In genomic region chr16:50073979-50074378, GRCm38 (mm10) we compare ENCODE assay signal across 8 mouse cellular contexts.
DNase-seq lines count a peak whose midpoint lies in the region; ATAC-seq and TF ChIP-seq lines count a peak whose summit lies in the region.

No protein-coding gene starts in this region.

- no peak overlapping the region for H3K27ac ChIP-seq in hindbrain, postnatal 0 days
- no peak overlapping the region for H3K27ac ChIP-seq in hindbrain, embryonic 13.5 days

- no peak overlapping the region for H3K4me2 ChIP-seq in hindbrain, postnatal 0 days (ENCODE audit: low read depth, low read length)
- no peak overlapping the region for H3K4me2 ChIP-seq in hindbrain, embryonic 13.5 days

- H3K9me3 ChIP-seq in hindbrain, postnatal 0 days (ENCODE audit: low read length), result no peaks in the 10 kb centered on the region
- H3K9me3 ChIP-seq in hindbrain, embryonic 13.5 days, result no peaks in the 10 kb centered on the region
- no peaks in the 10 kb centered on the region for H3K9me3 ChIP-seq in E14TG2a.4 (ENCODE audit: low read length)

- peak; percentile 57 for TF ChIP-seq CTCF in hindbrain, postnatal 0 days (IDR thresholded peaks at IDR 0.05; ENCODE audit: low read depth)
- peak; percentile 49; the same call in 1 of the 2 replicates for TF ChIP-seq CTCF in E14TG2a.4 (conservative IDR thresholded peaks at IDR 0.05; ENCODE audit: low read length)

- no peak overlapping the region for H3K4me3 ChIP-seq in hindbrain, postnatal 0 days (ENCODE audit: low read length)
- no peak overlapping the region for H3K4me3 ChIP-seq in hindbrain, embryonic 13.5 days
- no peak overlapping the region for H3K4me3 ChIP-seq in E14TG2a.4 (replicated peaks; ENCODE audit: low read length)

- H3K27me3 ChIP-seq in hindbrain, postnatal 0 days (ENCODE audit: insufficient read depth, low read length), result no peaks in the 10 kb centered on the region
- no peaks in the 10 kb centered on the region for H3K27me3 ChIP-seq in hindbrain, embryonic 13.5 days
- no peaks in the 10 kb centered on the region for H3K27me3 ChIP-seq in E14TG2a.4 (ENCODE audit: insufficient read depth, low read length)

- 0 out of 2 replicates have a peak, but pooled peaks cover 5% of the 10 kb centered on the region for H3K4me1 ChIP-seq in hindbrain, postnatal 0 days (ENCODE audit: insufficient read depth, low read length)
- H3K4me1 ChIP-seq in hindbrain, embryonic 13.5 days (replicated peaks), result peaks cover 14% of the 10 kb centered on the region
- peaks cover 7% of the 10 kb centered on the region; the same call in 1 of the 2 replicates for H3K4me1 ChIP-seq in E14TG2a.4 (replicated peaks; ENCODE audit: low read depth, low read length)

- ATAC-seq in hindbrain, postnatal 0 days, result no peak
- ATAC-seq in hindbrain, embryonic 13.5 days (ENCODE audit: low FRiP score), result no peak

- no peaks in the 10 kb centered on the region for H3K36me3 ChIP-seq in hindbrain, postnatal 0 days (ENCODE audit: insufficient read depth, low read length)
- no peaks in the 10 kb centered on the region for H3K36me3 ChIP-seq in hindbrain, embryonic 13.5 days
- no peaks in the 10 kb centered on the region for H3K36me3 ChIP-seq in E14TG2a.4 (ENCODE audit: insufficient read depth, low read length)

- no peak overlapping the region for H3K9ac ChIP-seq in hindbrain, postnatal 0 days (replicated peaks; ENCODE audit: low read length)
- no peak overlapping the region for H3K9ac ChIP-seq in hindbrain, embryonic 13.5 days

- 76% methylated on average over 4 of the region's 4 CpGs for WGBS in hindbrain, postnatal 0 days
- 75% methylated on average over 4 of the region's 4 CpGs for WGBS in hindbrain, embryonic 13.5 days

- no peak for DNase-seq in hindbrain, postnatal 0 days (ENCODE audit: low spot score)
- DNase-seq in adrenal gland, postnatal 14 days, result peak; percentile 24
- DNase-seq in lung, postnatal 25 days (ENCODE audit: low spot score), result peak; percentile 22
- no peak for DNase-seq in urinary bladder, postnatal 14 days (ENCODE audit: low spot score)
- DNase-seq in heart, adult 11 months, result no peak
- DNase-seq in kidney, adult 11 months, result no peak

Comparison
In these comparisons a context has a peak if more than half of its experiments do, and no peak if none do; other contexts are left out.
1. DNase-seq: peak in adrenal gland, postnatal 14 days (single experiment) and lung, postnatal 25 days (single experiment); none in hindbrain, postnatal 0 days (single experiment), urinary bladder, postnatal 14 days (single experiment), heart, adult 11 months (single experiment) and kidney, adult 11 months (single experiment).